Mouse (Mus musculus) regulatory T cell (primary cell): ENCODE data around the gene Sgca.
"Not testable (repeated sequence)": the region's sequence is repeated elsewhere in the genome, so short reads cannot be mapped to it uniquely, and the experiment has no call there.

Experiments
- in situ Hi-C: fragments of 300-600 bp; cut with MboI, MseI; formaldehyde crosslinking; loops from one replicate; pipeline ENCODE4 v1.15.1; 2025; ENCODE audit warnings: high pct_unique_total_duplicates

Gene Sgca

DNA sequence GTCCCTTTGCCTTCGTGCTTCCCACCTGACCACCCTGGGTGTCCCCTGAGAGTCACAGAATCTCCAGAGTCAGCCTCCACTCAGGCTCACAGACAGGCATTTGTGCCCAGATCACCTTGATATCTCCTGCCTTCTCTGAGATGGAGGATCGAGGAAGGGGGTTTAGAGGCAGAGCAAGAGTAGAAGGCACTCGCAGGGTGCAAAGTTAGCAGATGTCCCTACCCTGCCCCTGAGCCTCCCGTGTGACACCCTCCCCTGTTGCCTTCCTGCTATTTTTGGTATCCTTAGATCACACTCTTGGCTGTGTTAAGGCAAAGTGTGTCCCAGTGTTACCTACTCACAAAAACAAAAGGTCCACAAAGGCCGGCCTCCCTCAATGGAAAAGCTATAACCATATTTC lies at the start of gene Sgca:
TSS of gene Sgca (minus strand) at position 129 of the 400 bp plus-strand sequence.
- in situ Hi-C loops = no loop called here

DNA sequence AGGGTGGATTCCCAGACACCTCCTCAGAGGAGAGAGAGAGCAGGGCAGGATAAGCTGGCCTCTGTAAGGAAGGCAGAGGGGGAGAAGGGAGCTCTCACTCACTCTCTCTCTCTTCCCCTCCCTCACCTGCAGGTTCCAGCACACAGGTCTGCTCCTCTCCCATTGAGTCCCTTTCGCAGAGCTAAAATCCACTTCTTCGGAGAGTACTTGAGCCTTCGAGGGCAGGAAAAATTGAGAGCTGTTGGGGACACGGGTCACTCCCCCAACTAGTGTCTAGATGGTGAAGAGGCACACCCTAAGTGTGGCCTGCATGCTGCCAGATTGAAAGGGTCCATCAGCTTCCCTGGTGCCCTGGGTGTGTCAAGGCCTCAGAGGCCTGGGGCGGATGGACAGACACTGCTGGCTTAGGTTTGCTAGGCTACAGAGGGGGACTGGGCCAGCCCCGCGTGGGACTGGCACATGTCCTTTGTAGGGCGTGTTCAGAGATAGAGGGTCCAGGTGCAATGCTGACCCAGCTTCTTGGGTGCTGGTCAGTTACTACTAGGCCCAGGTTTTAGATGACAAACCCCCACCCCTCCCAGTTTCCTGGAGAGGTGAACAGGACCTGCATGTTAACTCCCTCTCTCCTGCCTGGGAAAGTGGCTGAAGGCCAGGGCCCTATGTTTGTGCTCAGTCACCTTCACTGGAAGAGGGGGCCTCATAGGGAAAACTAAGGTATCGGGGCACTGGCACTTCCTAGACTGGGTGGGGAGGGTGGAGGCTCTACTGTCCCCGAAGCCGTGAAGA lies 49.3 kb upstream of the Sgca start:
- in situ Hi-C loops = no loop called here

DNA sequence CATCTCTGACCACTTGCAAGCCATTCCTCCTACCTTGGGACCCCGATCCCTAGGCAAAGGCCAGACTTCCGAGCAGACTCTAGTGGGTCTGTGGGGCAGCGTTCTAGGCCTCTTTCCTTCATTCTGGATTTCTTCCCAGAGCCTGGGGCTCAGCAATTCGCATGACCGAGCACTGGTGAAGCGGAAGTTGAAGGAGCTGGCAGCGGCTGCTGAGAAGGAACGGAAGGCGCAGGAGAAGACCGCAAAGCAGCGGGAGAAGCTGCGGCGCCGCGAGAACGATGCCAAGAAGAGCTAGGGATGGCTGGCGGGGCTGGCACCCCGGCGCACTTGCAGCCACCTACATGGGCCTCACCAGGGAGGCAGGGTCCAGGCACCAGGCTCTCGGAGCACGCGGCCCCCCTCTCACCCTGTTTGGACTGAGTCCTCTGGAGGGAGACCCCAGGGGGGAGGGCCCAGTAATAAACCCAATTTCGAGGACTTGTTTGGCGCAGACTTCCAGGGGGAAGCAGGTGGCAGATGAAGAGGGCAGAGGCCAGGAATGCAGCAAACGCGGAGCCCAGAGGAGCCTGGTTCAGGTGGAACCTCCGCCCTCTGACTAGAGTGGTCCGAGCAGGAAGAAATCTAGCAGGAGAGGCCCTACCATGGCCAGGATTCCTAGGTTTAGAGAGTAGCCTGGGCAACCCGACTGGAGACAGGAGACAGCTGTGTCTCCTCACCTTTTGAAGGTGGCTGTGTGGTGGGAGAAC lies 48.5 kb upstream of the Sgca start:
- in situ Hi-C loops = no loop called here

DNA sequence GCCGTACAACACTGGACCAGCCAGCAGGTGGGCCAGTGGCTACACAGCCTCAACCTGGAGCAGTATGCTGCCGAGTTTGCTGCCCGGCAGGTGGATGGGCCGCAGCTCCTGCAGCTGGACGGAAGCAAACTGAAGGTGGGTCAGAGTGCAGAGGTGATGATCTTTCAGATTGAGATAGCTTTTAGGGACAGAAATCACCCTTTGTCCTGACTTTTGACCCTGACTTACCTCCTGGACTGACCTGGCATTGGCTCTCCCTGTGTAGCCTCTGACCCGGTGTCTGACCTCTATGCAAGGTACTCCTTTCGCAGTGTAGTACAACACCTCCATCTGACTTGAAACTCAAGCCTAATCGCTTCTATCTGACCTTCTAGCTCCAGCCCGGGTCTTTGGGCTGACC lies 47.4 kb upstream of the Sgca start:
- in situ Hi-C loops = no loop called here

DNA sequence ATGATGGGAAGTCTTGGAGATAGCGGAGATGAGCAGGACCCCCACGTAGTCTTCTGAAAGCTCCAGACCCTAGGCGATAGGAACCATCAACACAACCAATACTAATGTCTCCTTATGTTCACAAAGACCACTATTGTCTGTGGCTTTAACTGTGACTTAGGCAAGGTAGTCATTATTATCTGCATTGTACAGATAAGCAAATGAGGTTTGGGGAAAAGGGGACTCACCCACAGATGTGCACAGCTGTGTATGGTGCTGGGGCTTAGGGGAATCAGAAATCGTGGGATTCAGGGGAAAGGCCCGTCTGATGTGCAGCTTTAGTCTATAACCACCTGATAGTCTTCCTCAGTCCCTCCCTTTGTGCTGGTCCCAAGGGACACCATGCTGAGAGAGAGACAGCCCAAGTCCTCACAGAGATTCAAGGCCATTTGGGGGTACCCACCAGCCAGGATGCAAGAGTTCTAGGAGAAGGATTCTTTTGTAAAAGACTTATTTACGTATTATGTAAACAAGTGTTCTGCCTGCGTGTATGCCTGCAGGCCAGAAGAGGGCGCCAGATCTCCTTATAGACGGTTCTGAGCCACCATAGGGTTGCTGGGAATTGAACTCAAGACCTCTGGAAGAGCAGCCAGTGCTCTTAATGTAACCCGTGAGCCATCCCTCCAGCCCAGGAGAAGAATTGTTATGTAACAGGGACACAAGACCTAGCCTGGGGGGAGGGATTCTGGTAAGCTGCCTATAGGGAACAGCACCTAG lies 46.3 kb upstream of the Sgca start:
- in situ Hi-C loops = no loop called here

DNA sequence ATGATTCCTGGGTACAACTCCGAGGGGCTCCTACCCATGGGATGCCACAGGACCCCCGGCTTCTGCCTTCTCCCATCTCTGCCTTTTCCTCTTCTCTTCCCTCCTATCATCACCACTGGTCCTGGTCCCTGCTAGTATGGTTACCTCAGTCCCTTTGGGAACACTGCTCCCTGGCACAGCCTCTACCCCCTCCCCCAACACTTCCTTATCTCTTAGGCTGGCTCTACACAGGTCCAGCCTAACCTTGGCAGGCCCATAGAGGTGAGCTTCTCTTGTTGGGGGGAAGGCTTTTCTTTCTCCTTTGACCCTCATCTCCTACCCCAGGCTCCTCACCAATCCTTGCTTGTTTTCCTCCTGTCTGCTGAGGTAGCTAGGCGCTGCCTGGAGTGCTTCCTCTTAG lies 39.4 kb upstream of the Sgca start:
- in situ Hi-C loops = no loop called here

DNA sequence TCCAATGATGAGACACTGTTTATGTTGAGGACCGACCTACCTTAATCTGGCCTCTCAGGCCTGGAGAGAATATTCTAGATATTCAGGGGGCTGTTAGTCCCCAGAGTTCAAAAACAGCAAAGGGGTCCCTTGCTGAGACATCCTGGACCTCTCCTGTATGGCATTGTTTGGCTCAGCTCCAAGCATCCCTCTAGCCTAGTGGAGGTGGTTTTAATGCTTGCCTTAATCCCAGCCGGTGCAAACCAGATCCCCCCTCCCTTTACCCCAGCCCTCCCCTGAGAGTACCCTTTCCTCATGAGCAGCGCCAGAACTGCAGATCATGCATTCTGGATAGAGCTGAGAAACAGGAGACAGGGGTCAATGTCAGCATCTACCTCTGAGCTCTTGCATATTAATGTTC lies 36.4 kb upstream of the Sgca start:
- in situ Hi-C loops = no loop called here

DNA sequence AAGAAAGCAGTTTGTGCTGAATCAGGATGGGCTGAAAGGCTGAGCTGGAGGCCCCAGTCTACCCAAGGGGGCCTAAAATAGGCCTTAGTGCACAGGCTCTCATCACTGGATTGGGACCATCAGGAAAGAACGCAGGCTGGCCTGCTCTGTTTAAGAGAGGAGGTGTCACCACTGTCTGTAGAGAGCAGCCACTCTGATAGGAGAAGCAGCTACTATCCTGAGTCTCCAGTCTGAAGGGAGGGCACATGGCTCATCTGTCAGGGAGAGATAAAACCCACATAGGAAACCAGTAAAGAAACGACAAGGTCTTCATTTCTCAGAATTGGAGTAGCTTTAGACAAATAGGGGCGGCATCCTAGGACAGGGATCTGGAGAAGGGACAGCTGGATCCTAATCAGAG lies 35.9 kb upstream of the Sgca start:
- in situ Hi-C loops = no loop called here

DNA sequence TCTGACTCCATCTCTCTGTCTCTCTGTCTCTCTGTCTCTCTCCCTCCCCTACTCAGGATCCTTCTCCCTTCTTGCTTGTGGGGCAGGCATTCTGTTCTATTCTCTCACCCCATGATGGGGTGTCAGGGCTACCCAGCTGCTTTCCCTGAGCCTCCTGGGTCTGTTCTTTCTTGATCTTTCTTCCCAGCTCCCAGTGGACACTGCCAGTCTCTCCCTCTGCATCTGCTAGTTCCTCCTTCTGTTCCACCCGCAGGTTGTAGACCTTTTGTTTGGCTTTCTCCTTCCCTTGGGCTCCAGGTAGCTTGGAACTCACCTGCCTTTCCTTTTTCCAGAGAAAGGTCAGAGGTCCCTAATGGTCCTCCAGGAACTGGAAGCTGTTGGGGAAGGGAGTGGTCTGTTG lies 35.3 kb upstream of the Sgca start:
- in situ Hi-C loops = no loop called here

DNA sequence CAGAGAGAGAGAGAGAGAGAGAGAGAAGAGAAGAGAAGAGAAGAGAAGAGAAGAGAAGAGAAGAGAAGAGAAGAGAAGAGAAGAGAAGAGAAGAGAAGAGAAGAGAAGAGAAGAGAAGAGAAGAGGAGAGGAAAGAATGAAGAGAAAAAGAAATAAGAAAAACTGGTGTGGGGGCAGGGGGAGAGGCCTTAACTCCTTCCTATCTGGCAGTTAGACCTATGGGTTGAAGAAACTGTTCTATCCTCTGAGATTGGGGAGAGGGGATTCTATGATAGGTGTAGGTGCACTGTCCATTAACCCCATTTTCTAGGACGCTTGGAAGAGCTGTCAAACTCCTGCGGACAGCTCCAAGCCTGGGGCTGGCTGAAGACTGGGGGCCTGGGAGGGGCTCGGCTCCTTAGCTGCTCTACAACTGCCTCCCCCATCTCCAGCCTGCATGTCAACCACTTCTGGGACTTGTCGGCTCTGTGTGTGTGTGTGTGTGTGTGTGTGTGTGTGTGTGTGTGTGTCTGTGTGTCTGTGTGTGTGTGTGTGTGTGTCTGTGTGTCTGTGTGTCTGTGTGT lies 34.8 kb upstream of the Sgca start:
- in situ Hi-C loops = not testable (repeated sequence)

DNA sequence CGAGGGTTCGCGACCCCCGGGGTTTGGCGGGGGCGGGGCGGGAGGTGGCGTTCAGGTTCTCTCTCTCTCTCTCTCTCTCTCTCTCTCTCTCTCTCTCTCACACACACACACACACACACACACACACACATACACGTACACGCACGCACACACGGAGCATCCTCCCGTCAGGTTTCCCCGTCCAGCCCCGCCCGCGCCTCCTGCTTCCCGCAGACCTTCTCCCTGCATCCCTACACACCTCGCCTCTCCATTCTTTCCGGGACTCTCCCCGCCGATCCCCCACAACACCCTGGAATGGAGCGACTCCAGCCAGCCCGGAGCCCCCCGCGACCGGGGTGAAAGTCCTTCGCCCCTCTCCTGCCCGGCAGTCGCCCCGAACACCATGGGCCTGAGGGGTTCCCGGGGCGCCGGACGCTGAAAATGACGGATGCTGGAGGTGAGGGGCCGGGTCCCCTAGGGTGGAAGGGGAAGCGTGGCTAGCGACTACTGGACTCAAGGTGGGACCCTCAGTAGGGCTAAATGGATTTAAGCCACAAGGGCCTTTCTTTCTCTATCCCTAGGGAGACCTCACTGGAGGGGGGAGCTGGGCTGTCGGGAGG lies 34.1 kb upstream of the Sgca start:
- in situ Hi-C loops = no loop called here

DNA sequence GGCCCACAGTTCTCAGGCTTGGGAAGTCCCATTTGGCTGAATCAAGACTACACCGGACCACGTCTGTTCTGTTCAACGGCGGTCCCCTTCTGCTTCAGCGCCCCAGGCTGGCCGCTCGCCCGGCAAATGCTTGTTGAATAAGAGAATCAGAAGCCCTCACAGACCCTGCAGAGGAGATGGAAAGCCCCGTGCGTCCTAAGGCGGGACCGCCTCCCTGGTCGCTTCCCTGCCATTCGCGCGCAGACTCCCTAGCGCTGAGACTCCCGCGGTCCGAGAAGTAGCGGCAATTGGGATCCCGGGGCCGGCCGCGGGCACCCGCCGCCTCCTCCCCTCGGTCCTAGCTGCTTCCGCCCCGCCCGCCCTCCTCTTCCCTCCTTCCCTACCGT lies 33.5 kb upstream of the Sgca start, which contains the start of gene Samd14:
TSS of gene Samd14 (plus strand) at position 251 of the 386 bp plus-strand sequence.
- in situ Hi-C loops = no loop called here

DNA sequence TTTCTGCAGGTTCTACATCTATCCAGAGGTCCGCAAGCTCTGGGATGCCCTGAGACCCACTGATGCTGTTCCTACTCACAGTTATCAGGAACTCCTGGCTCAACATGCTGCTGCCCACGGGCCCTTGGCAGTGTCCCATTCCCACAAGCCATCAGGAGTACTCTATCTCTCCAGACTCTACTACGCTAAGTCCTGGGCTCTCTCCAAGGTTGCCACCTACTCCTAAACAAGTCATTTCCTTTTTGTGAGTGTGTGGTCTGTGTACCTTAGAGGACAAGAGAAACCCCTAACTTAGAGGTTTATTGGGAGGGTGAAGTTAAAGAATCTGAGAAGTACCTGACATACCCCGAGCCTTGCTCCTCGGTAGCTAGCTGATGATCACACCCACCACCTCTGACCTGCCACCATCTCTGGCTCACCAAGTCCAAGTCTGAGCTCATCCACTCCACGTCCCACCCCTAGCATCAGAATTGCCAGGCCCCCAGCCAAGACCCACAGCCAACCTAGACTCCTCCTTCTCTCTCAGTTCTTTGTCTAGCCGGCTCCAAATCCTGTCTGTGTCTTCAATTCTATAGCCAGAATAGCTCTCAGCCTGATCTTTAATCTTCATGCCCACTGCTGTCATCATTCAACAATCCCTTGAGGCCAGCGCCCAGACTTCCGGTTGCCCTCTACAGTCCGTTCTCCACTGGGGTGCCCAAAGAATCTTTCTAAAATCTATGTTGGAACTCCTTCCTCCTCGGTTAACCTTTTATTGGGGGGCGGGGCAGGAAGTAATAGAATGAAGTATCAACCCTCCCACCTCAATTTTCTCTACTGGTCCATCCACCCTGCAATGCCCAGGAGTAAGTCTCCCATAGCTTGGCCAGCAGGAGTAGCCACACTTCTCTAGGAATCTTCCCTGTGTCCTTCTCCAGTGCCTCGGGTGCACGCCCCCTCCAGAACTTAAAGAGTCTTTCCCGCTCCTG lies 32.8 kb upstream of the Sgca start:
- in situ Hi-C loops = no loop called here

DNA sequence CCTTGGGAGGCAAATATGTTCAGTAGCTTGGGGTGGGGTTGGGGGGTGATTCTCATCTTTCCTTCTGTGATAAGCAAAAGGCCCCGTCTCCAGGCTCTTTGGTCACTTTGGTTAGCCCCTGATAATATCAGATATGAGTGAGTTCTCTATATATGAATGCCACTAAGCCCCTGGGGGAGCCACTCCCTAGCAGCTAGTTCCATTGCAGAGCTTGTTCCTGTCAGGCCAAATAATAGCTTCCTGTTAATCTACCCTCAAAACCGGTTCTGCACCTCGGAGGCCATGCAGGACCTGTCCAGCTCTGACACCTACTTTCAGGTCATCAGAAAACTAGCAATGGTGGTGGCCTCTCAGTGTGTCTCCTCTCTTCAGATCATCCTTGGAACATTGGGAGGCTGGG lies 31.3 kb upstream of the Sgca start:
- in situ Hi-C loops = no loop called here

DNA sequence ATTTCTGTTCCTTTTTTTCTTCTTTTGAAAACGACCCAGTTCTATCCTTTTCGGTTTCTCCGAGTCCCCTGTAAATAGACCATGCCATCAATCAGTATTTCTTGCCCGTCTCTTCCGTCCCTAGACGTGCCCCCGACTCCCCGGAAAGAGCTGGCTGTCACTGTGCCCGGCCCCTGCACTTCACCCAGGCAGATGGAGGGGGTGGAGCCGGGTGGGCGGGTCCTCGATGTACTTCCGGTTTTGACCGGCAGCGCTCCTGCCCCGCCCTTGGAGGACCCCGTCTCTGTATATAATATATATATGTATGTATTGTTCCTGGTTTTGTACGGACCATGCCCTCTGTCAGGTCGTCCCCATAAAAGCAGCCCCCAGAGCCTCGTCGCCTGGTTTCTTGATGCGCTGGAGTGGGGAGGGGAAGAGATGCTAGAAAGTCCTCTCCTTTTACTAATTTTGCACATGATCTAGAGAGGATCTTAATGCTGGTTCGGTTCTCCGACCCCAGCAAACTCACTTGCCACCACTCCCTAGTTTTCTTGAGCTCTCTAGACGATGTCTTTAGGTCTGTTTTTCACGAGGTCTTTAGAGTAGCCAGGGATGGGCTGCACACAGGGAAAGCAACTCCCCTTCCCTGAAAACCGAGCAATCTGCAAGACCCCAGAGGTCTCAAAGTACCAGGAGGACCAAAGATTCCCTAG lies 30.5 kb upstream of the Sgca start:
- in situ Hi-C loops = no loop called here

DNA sequence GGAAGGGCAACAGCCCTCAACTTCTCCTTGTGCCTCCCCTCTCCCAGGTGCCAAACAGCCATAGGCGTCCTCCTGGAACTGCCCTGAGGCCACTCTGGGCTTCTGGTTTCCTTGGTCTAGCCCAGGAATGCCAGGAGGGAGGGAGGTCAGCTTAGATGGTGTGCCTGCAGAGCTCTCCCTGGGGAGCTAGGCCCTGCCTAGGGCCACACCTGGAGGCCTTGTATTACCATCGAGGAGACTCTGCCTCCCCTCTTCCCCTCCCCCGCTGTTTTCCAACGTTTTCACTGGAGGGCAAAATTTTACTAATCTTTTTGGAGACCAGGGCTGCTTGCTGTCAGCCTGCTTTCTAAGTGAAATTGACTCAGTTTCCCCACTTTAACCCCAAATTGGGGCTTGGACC lies 29.9 kb upstream of the Sgca start:
- in situ Hi-C loops = no loop called here

DNA sequence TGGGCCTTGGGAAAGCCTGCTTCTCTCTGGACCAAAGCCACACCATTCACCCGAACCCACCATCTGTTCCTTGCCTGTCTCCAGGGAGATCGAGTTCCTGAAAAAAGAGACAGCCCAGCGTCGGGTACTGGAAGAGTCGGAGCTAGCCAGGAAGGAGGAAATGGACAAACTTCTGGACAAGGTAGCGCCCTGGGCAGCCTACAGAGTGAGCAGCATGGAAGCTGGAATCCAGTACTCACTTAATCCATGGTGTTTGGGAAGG lies 28.7 kb upstream of the Sgca start:
- in situ Hi-C loops = no loop called here

DNA sequence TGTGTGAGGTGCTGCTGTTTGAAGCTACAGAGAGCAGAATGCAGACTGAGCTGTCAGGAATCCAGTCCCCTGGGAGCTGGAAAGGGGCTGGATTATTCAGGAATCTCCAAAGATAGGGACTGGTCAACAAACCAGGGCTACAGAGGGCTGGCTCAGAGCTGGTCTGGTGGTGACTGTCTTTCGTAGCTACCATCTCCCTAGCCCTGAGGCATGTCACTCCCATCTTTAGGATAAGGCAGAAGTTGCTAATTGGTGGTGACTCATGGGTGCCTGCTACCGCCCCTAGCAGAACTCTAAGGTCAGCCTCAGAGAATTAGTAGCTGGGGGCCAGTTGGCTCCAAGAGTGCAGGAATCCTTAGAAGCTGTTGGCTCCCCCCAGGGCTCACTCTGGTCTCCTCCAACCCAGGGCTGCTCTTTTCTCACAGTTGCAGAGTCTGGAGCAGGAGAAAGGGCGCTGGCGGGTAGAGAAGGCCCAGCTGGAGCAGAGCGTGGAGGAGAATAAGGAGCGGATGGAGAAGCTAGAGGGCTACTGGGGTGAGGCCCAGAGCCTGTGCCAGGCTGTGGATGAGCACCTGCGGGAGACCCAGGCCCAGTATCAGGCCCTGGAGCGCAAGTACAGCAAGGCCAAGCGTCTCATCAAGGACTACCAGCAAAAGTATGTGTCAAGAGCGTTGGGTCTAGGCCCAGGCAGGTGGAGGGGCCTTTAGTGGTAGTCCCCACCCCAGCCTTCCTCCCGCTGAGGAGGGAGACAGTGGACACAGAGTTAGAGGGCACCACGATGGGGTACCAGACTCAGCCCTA lies 28.2 kb upstream of the Sgca start:
- in situ Hi-C loops = no loop called here

DNA sequence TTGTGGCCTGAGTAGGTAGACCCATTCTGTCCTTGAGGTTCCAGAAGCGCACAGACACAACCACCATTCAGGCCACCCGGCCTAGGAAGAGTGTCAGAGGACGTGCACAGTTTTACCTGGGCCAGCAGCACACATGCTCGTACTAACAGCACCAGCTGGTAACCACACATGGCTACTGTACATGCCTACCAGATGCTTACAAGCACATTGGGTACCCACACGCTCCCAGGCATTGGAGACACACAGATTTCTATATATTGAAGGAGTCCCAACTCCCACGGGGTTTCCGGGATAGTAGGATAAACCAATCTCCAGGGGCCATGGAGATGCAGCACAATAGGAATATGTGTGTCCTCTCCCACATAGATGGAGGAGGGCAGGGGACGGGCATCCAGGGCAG lies 26.6 kb upstream of the Sgca start:
- in situ Hi-C loops = no loop called here
